8 mouse cellular contexts compared by ENCODE assay signal in the genomic region with DNA sequence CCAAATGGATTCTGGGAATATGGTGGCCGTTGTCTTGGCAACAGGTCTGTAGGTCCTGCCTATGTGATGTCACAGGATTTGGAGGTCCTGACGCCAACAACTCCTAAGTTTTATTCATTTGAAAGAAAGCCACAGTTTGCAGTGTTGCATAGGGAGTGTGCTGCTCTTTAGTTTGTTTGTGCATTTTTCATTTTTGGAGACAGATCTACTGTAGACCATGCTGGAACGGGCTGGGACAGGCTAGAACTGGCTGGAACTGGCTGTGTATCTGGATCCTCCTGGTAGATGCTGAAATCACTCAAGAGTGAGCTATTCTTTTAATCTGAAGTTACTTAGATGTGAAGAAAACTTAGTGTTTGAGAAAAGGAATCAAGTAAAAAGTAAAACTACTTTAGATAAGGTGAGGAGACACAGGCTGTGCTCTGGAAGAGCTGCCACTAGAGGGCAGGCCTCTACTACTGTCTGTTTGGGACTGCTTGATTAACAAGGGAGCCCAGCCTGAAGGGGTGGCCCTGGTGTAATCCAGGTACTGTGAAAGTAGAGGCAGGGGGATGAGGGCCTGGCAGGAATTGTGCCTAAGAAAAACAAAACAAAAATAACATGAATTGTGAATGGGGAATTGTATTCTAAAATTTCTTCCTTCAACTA. TPM values are rescaled to one million over a fixed set of nuclear protein-coding genes. Genes with fewer than 3 reads are reported as not detected.
DNase-seq lines count a peak whose midpoint lies in the region; ATAC-seq and TF ChIP-seq lines count a peak whose summit lies in the region.

No protein-coding gene starts in this region.

- 0 out of 2 replicates have a peak, but pooled peaks cover 2% of the 10 kb centered on the region for H3K36me3 ChIP-seq in forebrain, embryonic 13.5 days (ENCODE audit: poor library complexity, severe bottlenecking)
- no peaks in the 10 kb centered on the region for H3K36me3 ChIP-seq in kidney, adult 2 months (ENCODE audit: control insufficient read depth, insufficient read depth, low read length)
- H3K36me3 ChIP-seq in limb, embryonic 14.5 days (ENCODE audit: control insufficient read depth, insufficient read depth, low read length) = no peaks in the 10 kb centered on the region

- peak; percentile 8 to 60 for DNase-seq in spleen, postnatal 10 days (ENCODE audit: low spot score in 2 of 2)
- no peak for DNase-seq in spleen, adult 12 weeks (ENCODE audit: low spot score)
- peak; percentile 46 for DNase-seq in c-Kit-positive CD71-negative TER-119-negative erythroid progenitor cells, embryonic 14.5 days (ENCODE audit: low read depth)
- DNase-seq in kidney, adult 2 months = peak; percentile 45
- DNase-seq in limb, embryonic 14.5 days (ENCODE audit: low spot score) = peak; percentile 75
- DNase-seq in naive thymus-derived CD4-positive, alpha-beta T cell, adult 2 months (ENCODE audit: low read depth) = peak; percentile 55
- DNase-seq in thymus, postnatal 14 days = peak; percentile 53

- no peak overlapping the region for H3K4me3 ChIP-seq in forebrain, embryonic 13.5 days
- H3K4me3 ChIP-seq in kidney, adult 2 months (ENCODE audit: insufficient read depth, low read depth, low read length) = no peak overlapping the region
- H3K4me3 ChIP-seq in limb, embryonic 14.5 days (replicated peaks; ENCODE audit: low read length) = no peak overlapping the region

- no peaks in the 10 kb centered on the region for H3K4me1 ChIP-seq in forebrain, embryonic 13.5 days
- H3K4me1 ChIP-seq in kidney, adult 2 months (ENCODE audit: control insufficient read depth, insufficient read depth, low read length) = no peaks in the 10 kb centered on the region
- H3K4me1 ChIP-seq in limb, embryonic 14.5 days (ENCODE audit: control insufficient read depth, insufficient read depth, low read length) = no peaks in the 10 kb centered on the region

- peaks cover 7% of the 10 kb centered on the region; the same call in 1 of the 2 replicates for H3K9me3 ChIP-seq in forebrain, embryonic 13.5 days (replicated peaks)
- H3K9me3 ChIP-seq in limb, embryonic 14.5 days (ENCODE audit: control insufficient read depth, low read length) = no peaks in the 10 kb centered on the region

- H3K27me3 ChIP-seq in forebrain, embryonic 13.5 days = no peaks in the 10 kb centered on the region
- H3K27me3 ChIP-seq in kidney, adult 2 months (replicated peaks; ENCODE audit: control insufficient read depth, insufficient read depth, low read length) = no peaks in the 10 kb centered on the region
- no peaks in the 10 kb centered on the region for H3K27me3 ChIP-seq in limb, embryonic 14.5 days (ENCODE audit: control insufficient read depth, insufficient read depth, low read length)

- no peak overlapping the region for H3K9ac ChIP-seq in forebrain, embryonic 13.5 days
- H3K9ac ChIP-seq in limb, embryonic 14.5 days (ENCODE audit: low read depth, low read length, severe bottlenecking) = no peak overlapping the region

- no peak overlapping the region for H3K27ac ChIP-seq in forebrain, embryonic 13.5 days
- no peak overlapping the region for H3K27ac ChIP-seq in kidney, adult 2 months (ENCODE audit: insufficient read depth, low read depth, low read length)
- no peak overlapping the region for H3K27ac ChIP-seq in limb, embryonic 14.5 days (replicated peaks; ENCODE audit: low read depth, low read length)

- no peak overlapping the region for H3K4me2 ChIP-seq in forebrain, embryonic 13.5 days
- H3K4me2 ChIP-seq in limb, embryonic 14.5 days (replicated peaks; ENCODE audit: low read depth, low read length, severe bottlenecking) = no peak overlapping the region

- 90% methylated on average over 3 of the region's 3 CpGs for WGBS in forebrain, embryonic 13.5 days
- WGBS in kidney, adult 2 months = 93% methylated on average over 3 of the region's 3 CpGs
- WGBS in limb, embryonic 14.5 days = 89% methylated on average over 3 of the region's 3 CpGs

- no peak for TF ChIP-seq POLR2A in kidney, adult 2 months (IDR thresholded peaks at IDR 0.05; ENCODE audit: low read depth, low read length)
- TF ChIP-seq POLR2A in limb, embryonic 14.5 days (IDR thresholded peaks at IDR 0.05; ENCODE audit: borderline replicate concordance, extremely low read depth, insufficient read depth, insufficient read length) = no peak

- peak; percentile 75 for TF ChIP-seq CTCF in kidney, adult 2 months (conservative IDR thresholded peaks at IDR 0.05; ENCODE audit: insufficient read depth, insufficient read length, low read depth, low read length)

- ATAC-seq in forebrain, embryonic 13.5 days = peak; percentile 84
- ATAC-seq in limb, embryonic 14.5 days (ENCODE audit: low FRiP score, low read depth) = peak; percentile 67; the same call in 1 of the 2 replicates

RNA-seq across cellular contexts. Expression of a gene that starts 43.0 kb away (rescaled TPM):
- polyA plus RNA-seq in forebrain, embryonic 13.5 days (2015; fragmentation: Nextera tagmentation; extraction: Ambion mirVana) = 18.4 and 20.1 TPM in 2 replicates
- polyA plus RNA-seq in kidney, adult 2 months (2012; rRNA removed) = 12.7 and 14.1 TPM in 2 replicates
- polyA plus RNA-seq in limb, embryonic 14.5 days (2012; rRNA removed) = 15.7 and 16.6 TPM in 2 replicates
- 12.7 and 14.7 TPM in 2 replicates for polyA plus RNA-seq in limb, embryonic 14.5 days (2014; fragmentation: Nextera tagmentation; extraction: Ambion mirVana)

RNA-seq across cellular contexts. Expression of a gene that starts 49.0 kb away (rescaled TPM):
- 61.2 and 66.2 TPM in 2 replicates for polyA plus RNA-seq in forebrain, embryonic 13.5 days (2015; fragmentation: Nextera tagmentation; extraction: Ambion mirVana)
- 56.9 and 61.8 TPM in 2 replicates for polyA plus RNA-seq in kidney, adult 2 months (2012; rRNA removed)
- polyA plus RNA-seq in limb, embryonic 14.5 days (2012; rRNA removed) = 56.7 and 89.7 TPM in 2 replicates
- 69.4 and 78.0 TPM in 2 replicates for polyA plus RNA-seq in limb, embryonic 14.5 days (2014; fragmentation: Nextera tagmentation; extraction: Ambion mirVana)
